In genomic region chr11:32243205-32243955, GRCm38 (mm10) we compare ENCODE assay signal across 11 mouse cellular contexts. TPM values are rescaled to one million over a fixed set of nuclear protein-coding genes. Genes with fewer than 3 reads are reported as not detected.
A peak's percentile ranks its signal among the peaks of the same experiment; 100 is the strongest.
DNase-seq lines count a peak whose midpoint lies in the region; ATAC-seq lines count a peak whose summit lies in the region.
"Had no signal": no experiment of that assay in that cellular context is flagged by ENCODE, and none has a peak within 500 bp of the region (broad histone marks: within the 10 kb centered on the region; RNA-seq: fewer than 3 reads in every experiment).

No protein-coding gene starts in this region.

- H3K4me3 ChIP-seq in hindbrain, embryonic 15.5 days: no peak overlapping the region
- H3K4me3 ChIP-seq in hindbrain, embryonic 11.5 days (ENCODE audit: low read depth, low read length): no peak overlapping the region
- H3K4me3 ChIP-seq in heart, embryonic 15.5 days: no peak overlapping the region
- H3K4me3 ChIP-seq in neural tube, embryonic 15.5 days (replicated peaks): no peak overlapping the region

- no peak overlapping the region for H3K4me2 ChIP-seq in hindbrain, embryonic 15.5 days
- H3K4me2 ChIP-seq in hindbrain, embryonic 11.5 days (replicated peaks; ENCODE audit: low read depth, low read length): no peak overlapping the region
- H3K4me2 ChIP-seq in heart, embryonic 15.5 days: no peak overlapping the region
- no peak overlapping the region for H3K4me2 ChIP-seq in neural tube, embryonic 15.5 days

- peaks cover under 1% of the 10 kb centered on the region; the same call in 1 of the 2 replicates for H3K4me1 ChIP-seq in hindbrain, embryonic 15.5 days (replicated peaks)
- no peaks in the 10 kb centered on the region; the same call in 1 of the 2 replicates for H3K4me1 ChIP-seq in hindbrain, embryonic 11.5 days (replicated peaks; ENCODE audit: control insufficient read depth, insufficient read depth, low read length)
- H3K4me1 ChIP-seq in heart, embryonic 15.5 days (replicated peaks): peaks cover 15% of the 10 kb centered on the region
- peaks cover 12% of the 10 kb centered on the region for H3K4me1 ChIP-seq in neural tube, embryonic 15.5 days

- H3K27me3 ChIP-seq in hindbrain, embryonic 15.5 days: no peaks in the 10 kb centered on the region
- no peaks in the 10 kb centered on the region for H3K27me3 ChIP-seq in hindbrain, embryonic 11.5 days (ENCODE audit: control insufficient read depth, insufficient read depth, low read length)
- no peaks in the 10 kb centered on the region for H3K27me3 ChIP-seq in heart, embryonic 15.5 days
- no peaks in the 10 kb centered on the region for H3K27me3 ChIP-seq in neural tube, embryonic 15.5 days (replicated peaks)

- no peak for ATAC-seq in hindbrain, embryonic 15.5 days (ENCODE audit: low FRiP score, low read depth)
- ATAC-seq in hindbrain, embryonic 11.5 days (ENCODE audit: low FRiP score): no peak
- ATAC-seq in heart, embryonic 15.5 days (replicated peaks; ENCODE audit: insufficient number of reproducible peaks, insufficient read depth, low FRiP score, low read depth): no peak
- ATAC-seq in neural tube, embryonic 15.5 days (ENCODE audit: low FRiP score): no peak

- no peak for DNase-seq in hindbrain, embryonic 11.5 days (ENCODE audit: low spot score)
- DNase-seq in ovary, adult 18-20 months (ENCODE audit: low spot score): peak; percentile 30
- no peak for DNase-seq in ovary, postnatal 36 days (ENCODE audit: low spot score)
- no peak for DNase-seq in layer of hippocampus, postnatal 36 days
- DNase-seq in layer of hippocampus, postnatal 10 days (ENCODE audit: low spot score in 2 of 2): no peak
- DNase-seq: right cerebral cortex, postnatal 25 days had no signal

- no peaks in the 10 kb centered on the region for H3K9me3 ChIP-seq in hindbrain, embryonic 15.5 days
- no peaks in the 10 kb centered on the region for H3K9me3 ChIP-seq in hindbrain, embryonic 11.5 days (ENCODE audit: control insufficient read depth, low read length)
- no peaks in the 10 kb centered on the region for H3K9me3 ChIP-seq in heart, embryonic 15.5 days (replicated peaks)
- no peaks in the 10 kb centered on the region for H3K9me3 ChIP-seq in neural tube, embryonic 15.5 days (replicated peaks)

- H3K27ac ChIP-seq in hindbrain, embryonic 15.5 days (replicated peaks): 0 out of 2 replicates have a peak overlapping the region, but pooled peaks have one; percentile 36
- no peak overlapping the region for H3K27ac ChIP-seq in hindbrain, embryonic 11.5 days (ENCODE audit: low read depth, low read length)
- peak overlapping the region; percentile 45; the same call in 1 of the 2 replicates for H3K27ac ChIP-seq in heart, embryonic 15.5 days
- 0 out of 2 replicates have a peak overlapping the region, but pooled peaks have one; percentile 18 for H3K27ac ChIP-seq in neural tube, embryonic 15.5 days (replicated peaks)

- WGBS in hindbrain, embryonic 15.5 days: 74% methylated on average over 7 of the region's 7 CpGs
- WGBS in hindbrain, embryonic 11.5 days: 73% methylated on average over 7 of the region's 7 CpGs
- 46% methylated on average over 7 of the region's 7 CpGs for WGBS in heart, embryonic 15.5 days
- WGBS in neural tube, embryonic 15.5 days: 77% methylated on average over 7 of the region's 7 CpGs

- no peak overlapping the region for H3K9ac ChIP-seq in hindbrain, embryonic 15.5 days
- no peak overlapping the region for H3K9ac ChIP-seq in hindbrain, embryonic 11.5 days (ENCODE audit: low read depth, low read length)
- H3K9ac ChIP-seq in heart, embryonic 15.5 days: no peak overlapping the region
- H3K9ac ChIP-seq in neural tube, embryonic 15.5 days (replicated peaks): no peak overlapping the region

- peaks cover 13% of the 10 kb centered on the region for H3K36me3 ChIP-seq in hindbrain, embryonic 15.5 days
- peaks cover 5% of the 10 kb centered on the region; the same call in 1 of the 2 replicates for H3K36me3 ChIP-seq in hindbrain, embryonic 11.5 days (ENCODE audit: control insufficient read depth, insufficient read depth, low read length)
- H3K36me3 ChIP-seq in heart, embryonic 15.5 days: peaks cover 18% of the 10 kb centered on the region; the same call in 1 of the 2 replicates
- peaks cover 57% of the 10 kb centered on the region for H3K36me3 ChIP-seq in neural tube, embryonic 15.5 days

RNA-seq across cellular contexts. Expression of gene Mpg, which starts 17.1 kb away (rescaled TPM):
- polyA plus RNA-seq in hindbrain, embryonic 15.5 days (2015; fragmentation: Nextera tagmentation; extraction: Ambion mirVana): 34.7 and 36.9 TPM in 2 replicates
- polyA plus RNA-seq in hindbrain, embryonic 11.5 days (2014; fragmentation: Nextera tagmentation; extraction: Ambion mirVana): 28.6 and 29.0 TPM in 2 replicates
- 14.3 and 22.4 TPM in 2 replicates for polyA plus RNA-seq in heart, embryonic 15.5 days (2015; fragmentation: Nextera tagmentation; extraction: Ambion mirVana)
- polyA plus RNA-seq in neural tube, embryonic 15.5 days (2015; fragmentation: Nextera tagmentation; extraction: Ambion mirVana): 33.9 and 37.8 TPM in 2 replicates
- total RNA-seq in layer of hippocampus, postnatal 36 days (2021): 10 to 100 TPM; 16.8 to 17.0 TPM
- total RNA-seq in layer of hippocampus, postnatal 10 days (2021): 10 to 100 TPM; 18.5 to 20.7 TPM

RNA-seq across cellular contexts. Expression of gene Rhbdf1, which starts 21.3 kb away (rescaled TPM):
- polyA plus RNA-seq in hindbrain, embryonic 15.5 days (2015; fragmentation: Nextera tagmentation; extraction: Ambion mirVana): 24.8 and 29.2 TPM in 2 replicates
- 19.1 and 21.0 TPM in 2 replicates for polyA plus RNA-seq in hindbrain, embryonic 11.5 days (2014; fragmentation: Nextera tagmentation; extraction: Ambion mirVana)
- 35.6 and 42.8 TPM in 2 replicates for polyA plus RNA-seq in heart, embryonic 15.5 days (2015; fragmentation: Nextera tagmentation; extraction: Ambion mirVana)
- polyA plus RNA-seq in neural tube, embryonic 15.5 days (2015; fragmentation: Nextera tagmentation; extraction: Ambion mirVana): 23.8 and 28.4 TPM in 2 replicates
- 10 to 100 TPM; 13.4 to 16.5 TPM for total RNA-seq in layer of hippocampus, postnatal 36 days (2021)
- 10 to 100 TPM; 25.9 to 32.8 TPM for total RNA-seq in layer of hippocampus, postnatal 10 days (2021)

RNA-seq across cellular contexts. Expression of gene Nprl3, which starts 24.1 kb away (rescaled TPM):
- polyA plus RNA-seq in hindbrain, embryonic 15.5 days (2015; fragmentation: Nextera tagmentation; extraction: Ambion mirVana): 33.5 and 43.9 TPM in 2 replicates
- 28.9 and 31.4 TPM in 2 replicates for polyA plus RNA-seq in hindbrain, embryonic 11.5 days (2014; fragmentation: Nextera tagmentation; extraction: Ambion mirVana)
- 29.8 and 33.6 TPM in 2 replicates for polyA plus RNA-seq in heart, embryonic 15.5 days (2015; fragmentation: Nextera tagmentation; extraction: Ambion mirVana)
- 38.8 and 42.5 TPM in 2 replicates for polyA plus RNA-seq in neural tube, embryonic 15.5 days (2015; fragmentation: Nextera tagmentation; extraction: Ambion mirVana)
- 10 to 100 TPM; 47.3 to 61.2 TPM for total RNA-seq in layer of hippocampus, postnatal 36 days (2021)
- 10 to 100 TPM; 51.7 to 58.1 TPM for total RNA-seq in layer of hippocampus, postnatal 10 days (2021)

RNA-seq across cellular contexts. Expression of gene Hba-x, which starts 32.8 kb away (rescaled TPM):
- polyA plus RNA-seq in hindbrain, embryonic 15.5 days (2015; fragmentation: Nextera tagmentation; extraction: Ambion mirVana): 31.5 and 46.1 TPM in 2 replicates
- 3,064 and 3,380 TPM in 2 replicates for polyA plus RNA-seq in hindbrain, embryonic 11.5 days (2014; fragmentation: Nextera tagmentation; extraction: Ambion mirVana)
- 195 and 375 TPM in 2 replicates for polyA plus RNA-seq in heart, embryonic 15.5 days (2015; fragmentation: Nextera tagmentation; extraction: Ambion mirVana)
- polyA plus RNA-seq in neural tube, embryonic 15.5 days (2015; fragmentation: Nextera tagmentation; extraction: Ambion mirVana): 33.0 and 50.2 TPM in 2 replicates
- not detected for total RNA-seq in layer of hippocampus, postnatal 36 days (2021)
- total RNA-seq in layer of hippocampus, postnatal 10 days (2021): not detected
- total RNA-seq: gastrocnemius, postnatal 4 days; monocyte, adult 5-6 weeks had no signal

RNA-seq across cellular contexts. Expression of gene Snrnp25, which starts 38.2 kb away (rescaled TPM):
- polyA plus RNA-seq in hindbrain, embryonic 15.5 days (2015; fragmentation: Nextera tagmentation; extraction: Ambion mirVana): 49.5 and 50.4 TPM in 2 replicates
- polyA plus RNA-seq in hindbrain, embryonic 11.5 days (2014; fragmentation: Nextera tagmentation; extraction: Ambion mirVana): 82.5 and 84.2 TPM in 2 replicates
- 34.5 and 45.1 TPM in 2 replicates for polyA plus RNA-seq in heart, embryonic 15.5 days (2015; fragmentation: Nextera tagmentation; extraction: Ambion mirVana)
- 45.6 and 54.3 TPM in 2 replicates for polyA plus RNA-seq in neural tube, embryonic 15.5 days (2015; fragmentation: Nextera tagmentation; extraction: Ambion mirVana)
- 10 to 100 TPM; 18.0 to 19.0 TPM for total RNA-seq in layer of hippocampus, postnatal 36 days (2021)
- total RNA-seq in layer of hippocampus, postnatal 10 days (2021): 10 to 100 TPM; 28.3 to 29.8 TPM
